Mouse (Mus musculus) kidney, adult 2 months (tissue): ENCODE data around the gene Ctnnb1. TPM values are rescaled to one million over a fixed set of nuclear protein-coding genes. Genes with fewer than 3 reads are reported as not detected.
A peak's percentile ranks its signal among the peaks of the same experiment; 100 is the strongest.

Source experiments
- DNase-seq: peaks from one replicate; pipeline ENCODE4 v3.0.0; 2021
- H3K27ac ChIP-seq: fragments of 200-500 bp; 2 replicates; pipeline ENCODE4 v1.5.1; 2012; ENCODE audit warnings: low read depth, low read length, control low read depth, inconsistent platforms; ENCODE audit not compliant: insufficient read depth
- H3K27me3 ChIP-seq: fragments of 200-500 bp; replicated peaks from 2 replicates; pipeline ENCODE4 v1.6.1; 2012; ENCODE audit warnings: mild to moderate bottlenecking, moderate library complexity, low read length, inconsistent platforms; ENCODE audit not compliant: control insufficient read depth, insufficient read depth
- H3K36me3 ChIP-seq: fragments of 200-500 bp; 2 replicates; pipeline ENCODE4 v1.6.1; 2012; ENCODE audit warnings: mild to moderate bottlenecking, moderate library complexity, low read length, inconsistent platforms; ENCODE audit not compliant: control insufficient read depth, insufficient read depth
- H3K4me1 ChIP-seq: fragments of 200-500 bp; 2 replicates; pipeline ENCODE4 v1.6.1; 2011; ENCODE audit warnings: low read length; ENCODE audit not compliant: control insufficient read depth, insufficient read depth
- H3K4me3 ChIP-seq: fragments of 200-500 bp; 2 replicates; pipeline ENCODE4 v1.5.1; 2011; ENCODE audit warnings: mild to moderate bottlenecking, low read depth, low read length, control low read depth; ENCODE audit not compliant: insufficient read depth
- CTCF ChIP-seq: fragments of 200-500 bp; conservative IDR thresholded peaks from 2 replicates; pipeline ENCODE4 v1.5.1; 2011; ENCODE audit warnings: low read depth, mild to moderate bottlenecking, control low read depth, low read length, moderate library complexity, mixed read lengths; ENCODE audit not compliant: insufficient read depth, insufficient read length
- POLR2A ChIP-seq: fragments of 200-500 bp; IDR thresholded peaks from one replicate; pipeline ENCODE4 v1.6.1; 2011; ENCODE audit warnings: low read depth, low read length, control low read depth
- WGBS: fragments of 180-500 bp; shearing (Covaris S2); methylation state at CpG from one replicate; pipeline ENCODE4 v1.1.7; 2018; 5-methylcytosine and 5-hydroxymethylcytosine counted together
- polyA plus RNA-seq: library from polyadenylated mRNA; depleted of rRNA; stranded (reverse); fragments of >200 nt; gene quantifications from 2 replicates; pipeline ENCODE4 v1.2.3, GENCODE M21; 2012

The Ctnnb1 gene
- polyA plus RNA-seq, 1 experiment, result 156 TPM

- Histone ChIP-seq H3K4me3 (no peak overlapping the region), H3K36me3 (no peaks in the 10 kb centered on the region), H3K27ac (no peak overlapping the region), H3K27me3 (no peaks in the 10 kb centered on the region), H3K4me1 (peaks cover 45% of the 10 kb centered on the region)
- WGBS, result 39% methylated on average over 8 of the region's 8 CpGs
- no peak for DNase-seq
- TF ChIP-seq POLR2A (no peak), CTCF (no peak)
These were observed 17.1 kb downstream of the Ctnnb1 start for GRCm38 (mm10) chr9:120946131-120946530.

GRCm38 (mm10) chr9:120948832-120949231 lies 19.8 kb downstream of the Ctnnb1 start:
- H3K4me1 ChIP-seq, result peaks cover 25% of the 10 kb centered on the region
- 81% methylated on average over 1 of the region's 1 CpGs for WGBS
- TF ChIP-seq CTCF (no peak), POLR2A (no peak)
- DNase-seq, result no peak
- H3K27ac ChIP-seq, result no peak overlapping the region
- H3K27me3 ChIP-seq, result no peaks in the 10 kb centered on the region
- peaks cover 8% of the 10 kb centered on the region; the same call in 1 of the 2 replicates for H3K36me3 ChIP-seq
- H3K4me3 ChIP-seq, result no peak overlapping the region

GRCm38 (mm10) chr9:120950761-120951160 lies 21.7 kb downstream of the Ctnnb1 start:
- WGBS, result 84% methylated on average over 12 of the region's 12 CpGs
- H3K27me3 ChIP-seq, result no peaks in the 10 kb centered on the region
- peaks cover 19% of the 10 kb centered on the region; the same call in 1 of the 2 replicates for H3K4me1 ChIP-seq
- H3K36me3 ChIP-seq, result peaks cover 8% of the 10 kb centered on the region; the same call in 1 of the 2 replicates
- no peak overlapping the region for H3K4me3 ChIP-seq
- DNase-seq, result no peak
- TF ChIP-seq CTCF, result no peak
- TF ChIP-seq POLR2A, result no peak
- no peak overlapping the region for H3K27ac ChIP-seq

DNA sequence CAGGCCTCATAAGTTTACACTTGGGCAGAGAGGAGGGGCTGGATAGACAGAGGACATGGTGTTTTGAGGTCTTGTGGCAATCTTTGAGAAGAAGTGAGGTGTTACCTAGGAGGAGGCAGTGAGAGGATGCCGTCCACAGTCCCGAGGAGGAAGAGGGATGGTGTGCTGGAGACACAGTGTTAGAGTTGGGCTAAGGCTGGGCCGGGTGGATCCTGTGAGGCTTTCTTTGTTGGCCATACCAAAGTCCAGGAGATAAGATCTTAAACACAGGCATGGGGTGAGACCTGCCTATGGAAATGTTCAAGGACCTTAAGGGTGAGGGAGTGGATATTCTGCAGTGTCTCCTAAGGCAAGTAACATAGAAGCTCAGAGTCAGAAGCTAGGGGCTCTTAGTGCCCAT lies 22.9 kb downstream of the Ctnnb1 start:
- 61% methylated on average over 3 of the region's 3 CpGs for WGBS
- TF ChIP-seq CTCF, result no peak
- TF ChIP-seq POLR2A, result no peak
- Histone ChIP-seq H3K36me3 (peaks cover 8% of the 10 kb centered on the region; the same call in 1 of the 2 replicates), H3K27me3 (no peaks in the 10 kb centered on the region), H3K4me3 (no peak overlapping the region), H3K4me1 (peaks cover 13% of the 10 kb centered on the region; the same call in 1 of the 2 replicates), H3K27ac (no peak overlapping the region)
- DNase-seq, result no peak

DNA sequence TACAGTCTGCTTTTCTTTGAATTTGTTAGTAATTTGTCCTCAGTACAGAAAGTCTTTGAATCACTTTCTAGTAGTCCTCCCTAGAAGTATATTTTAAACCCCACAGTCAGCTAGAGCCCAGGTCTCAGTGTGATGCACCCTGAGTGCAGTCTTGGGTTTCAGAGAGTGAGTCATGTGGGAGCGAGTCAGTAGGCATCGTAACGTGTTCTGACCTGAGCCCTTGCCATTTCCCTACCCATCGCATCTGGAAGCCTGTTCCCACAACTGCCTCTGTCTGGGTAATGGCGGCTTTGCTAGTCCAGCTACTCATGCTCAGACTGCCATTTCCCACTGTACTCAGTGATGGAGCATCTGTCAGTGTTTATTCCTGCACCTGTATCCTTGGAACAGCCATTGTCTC lies 29.0 kb downstream of the Ctnnb1 start:
- no peak for DNase-seq
- Histone ChIP-seq H3K4me3 (no peak overlapping the region), H3K36me3 (peaks cover 5% of the 10 kb centered on the region; the same call in 1 of the 2 replicates), H3K27me3 (no peaks in the 10 kb centered on the region), H3K27ac (no peak overlapping the region), H3K4me1 (peaks cover 17% of the 10 kb centered on the region)
- 73% methylated on average over 5 of the region's 5 CpGs for WGBS
- TF ChIP-seq CTCF, result no peak
- no peak for TF ChIP-seq POLR2A

- no peaks in the 10 kb centered on the region for H3K27me3 ChIP-seq
- WGBS, result 32% methylated on average over 6 of the region's 6 CpGs
- H3K27ac ChIP-seq, result no peak overlapping the region
- H3K4me3 ChIP-seq, result no peak overlapping the region
- no peak for TF ChIP-seq CTCF
- TF ChIP-seq POLR2A, result no peak
- H3K36me3 ChIP-seq, result peaks cover 3% of the 10 kb centered on the region; the same call in 1 of the 2 replicates
- peak; percentile 41 for DNase-seq
- peaks cover 20% of the 10 kb centered on the region for H3K4me1 ChIP-seq
These were observed 29.5 kb downstream of the Ctnnb1 start for GRCm38 (mm10) chr9:120958560-120958959.

- TF ChIP-seq CTCF (no peak), POLR2A (no peak)
- DNase-seq, result no peak
- Histone ChIP-seq H3K36me3 (peaks cover 3% of the 10 kb centered on the region; the same call in 1 of the 2 replicates), H3K27me3 (no peaks in the 10 kb centered on the region), H3K27ac (no peak overlapping the region), H3K4me1 (peaks cover 20% of the 10 kb centered on the region), H3K4me3 (no peak overlapping the region)
- WGBS, result 81% methylated on average over 4 of the region's 4 CpGs
These were observed 30.2 kb downstream of the Ctnnb1 start for GRCm38 (mm10) chr9:120959225-120959624.
